Mouse (Mus musculus): Measurements from ENCODE around the gene Rpl41. TPM values are rescaled to one million over a fixed set of nuclear protein-coding genes. Genes with fewer than 3 reads are reported as not detected.

Rpl41 gene
- total RNA-seq, 1 experiment, result 5,552 TPM

DNA sequence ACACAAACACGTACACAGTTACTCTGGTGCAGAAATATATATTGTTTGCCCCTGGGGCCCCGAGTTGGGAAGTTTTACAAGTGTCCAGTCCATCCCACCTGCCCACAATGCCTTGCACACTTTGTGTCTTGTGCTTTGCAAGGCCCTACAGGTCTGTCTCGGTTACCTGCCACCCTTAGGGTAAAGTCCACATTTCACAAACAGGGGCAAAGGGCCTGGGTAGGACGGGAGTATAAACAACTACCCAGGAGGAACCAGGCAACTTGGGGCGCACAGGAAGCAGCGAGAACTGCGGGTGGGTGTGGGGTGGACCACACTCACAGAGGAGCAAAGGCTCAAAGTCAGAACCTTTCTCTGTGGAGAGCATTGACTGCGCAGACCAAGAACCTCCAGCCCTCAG is 38.6 kb upstream of the Rpl41 start:
- no peak for DNase-seq (ENCODE audit: low read depth, low spot score)
- peak overlapping the region in 1 of 2 experiments; percentile 6; a peak in 1 of 4 replicates for H3K4me3 ChIP-seq (ENCODE audit: insufficient read depth in 1 of 2, low read depth in 1 of 2, low read length in 2 of 2, poor library complexity in 1 of 2, severe bottlenecking in 1 of 2)
- no peak overlapping the region for H3K27ac ChIP-seq (ENCODE audit: insufficient read depth, low read depth, low read length, poor library complexity, severe bottlenecking)
- H3K4me1 ChIP-seq (ENCODE audit: control insufficient read depth in 2 of 2, insufficient read depth in 2 of 2, low read length in 2 of 2, poor library complexity in 1 of 2), result peaks cover 7 to 36% of the 10 kb centered on the region in 2 experiments
- H3K9me3 ChIP-seq (ENCODE audit: control insufficient read depth, insufficient read depth, low read depth, low read length), result no peaks in the 10 kb centered on the region
- no peak overlapping the region; the same call in 1 of the 2 replicates for H3K9ac ChIP-seq (ENCODE audit: insufficient read depth, low read depth, low read length, poor library complexity, severe bottlenecking)
- TF ChIP-seq ZC3H11A (IDR thresholded peaks at IDR 0.05; ENCODE audit: borderline replicate concordance, low read depth, low read length) (no peak), ZNF384 (IDR thresholded peaks at IDR 0.05; ENCODE audit: low read depth, low read length) (no peak), CHD2 (IDR thresholded peaks at IDR 0.05; ENCODE audit: low read depth, low read length) (no peak), MAFK (IDR thresholded peaks at IDR 0.05; ENCODE audit: insufficient read depth, low read depth, low read length) (no peak), HCFC1 (IDR thresholded peaks at IDR 0.05; ENCODE audit: borderline replicate concordance, insufficient read depth, low read length) (no peak)
- peaks cover 6% of the 10 kb centered on the region; the same call in 1 of the 2 replicates for H3K36me3 ChIP-seq (ENCODE audit: control insufficient read depth, insufficient read depth, low read length, poor library complexity, severe bottlenecking)
- in situ Hi-C loops (cut with MboI; ENCODE audit: low sequenced_read_pairs in 2 of 2, unreplicated experiment in 2 of 2), result no loop called here

DNA sequence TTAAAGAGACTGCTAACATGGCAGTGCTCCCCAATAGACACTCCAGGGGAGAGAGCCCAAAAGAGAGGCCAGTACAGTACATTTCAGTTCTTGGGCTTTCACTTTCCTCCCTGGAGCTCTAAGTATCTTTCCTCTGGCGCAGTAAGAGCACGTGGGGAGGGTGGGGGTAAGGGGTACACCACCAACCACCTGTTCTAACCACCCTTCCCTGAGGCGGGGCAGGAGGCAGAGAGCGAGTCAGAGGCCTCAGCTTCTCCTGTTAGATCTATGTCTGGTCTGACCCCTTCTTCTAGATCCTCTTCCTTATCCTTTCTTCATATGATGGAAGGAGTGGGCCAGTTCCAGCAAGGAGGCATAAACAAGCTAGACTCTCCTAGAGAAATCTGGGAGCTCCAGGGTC is 38.0 kb upstream of the Rpl41 start:
- H3K4me1 ChIP-seq (ENCODE audit: control insufficient read depth in 2 of 2, insufficient read depth in 2 of 2, low read length in 2 of 2, poor library complexity in 1 of 2), result peaks cover 7 to 38% of the 10 kb centered on the region in 2 experiments
- in situ Hi-C loops (cut with MboI; ENCODE audit: low sequenced_read_pairs in 2 of 2, unreplicated experiment in 2 of 2), result no loop called here
- H3K27ac ChIP-seq (ENCODE audit: insufficient read depth, low read depth, low read length, poor library complexity, severe bottlenecking), result peak overlapping the region; percentile 26; the same call in 1 of the 2 replicates
- DNase-seq (ENCODE audit: low read depth, low spot score), result no peak
- TF ChIP-seq MAFK (IDR thresholded peaks at IDR 0.05; ENCODE audit: insufficient read depth, low read depth, low read length) (no peak), ZNF384 (IDR thresholded peaks at IDR 0.05; ENCODE audit: low read depth, low read length) (no peak), CHD2 (IDR thresholded peaks at IDR 0.05; ENCODE audit: low read depth, low read length) (no peak), ZC3H11A (IDR thresholded peaks at IDR 0.05; ENCODE audit: borderline replicate concordance, low read depth, low read length) (no peak), HCFC1 (IDR thresholded peaks at IDR 0.05; ENCODE audit: borderline replicate concordance, insufficient read depth, low read length) (no peak)
- no peaks in the 10 kb centered on the region for H3K9me3 ChIP-seq (ENCODE audit: control insufficient read depth, insufficient read depth, low read depth, low read length)
- no peak overlapping the region for H3K4me3 ChIP-seq (ENCODE audit: insufficient read depth in 1 of 2, low read depth in 1 of 2, low read length in 2 of 2, poor library complexity in 1 of 2, severe bottlenecking in 1 of 2)
- peak overlapping the region; percentile 14; the same call in 1 of the 2 replicates for H3K9ac ChIP-seq (ENCODE audit: insufficient read depth, low read depth, low read length, poor library complexity, severe bottlenecking)
- H3K36me3 ChIP-seq (ENCODE audit: control insufficient read depth, insufficient read depth, low read length, poor library complexity, severe bottlenecking), result peaks cover 8% of the 10 kb centered on the region; the same call in 1 of the 2 replicates

DNA sequence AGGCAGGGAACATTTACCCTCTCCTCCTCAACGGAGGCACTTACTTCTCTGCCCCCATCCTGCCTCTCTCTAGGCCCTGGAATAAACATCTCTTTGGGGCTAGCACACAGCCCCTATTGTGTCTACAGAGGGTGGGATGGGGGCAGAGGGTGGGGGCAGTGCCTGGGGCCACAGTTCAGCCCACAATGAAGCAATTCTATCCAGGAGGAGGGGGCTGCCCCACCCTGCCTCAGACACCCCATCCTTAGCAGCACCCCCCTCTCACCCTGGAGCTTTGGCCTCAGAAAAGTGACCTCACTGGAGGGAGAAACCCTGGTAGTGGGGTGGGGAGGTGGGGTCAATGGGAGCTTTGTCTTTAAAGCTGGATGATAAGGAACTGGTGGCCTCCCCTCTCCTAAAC is 37.4 kb upstream of the Rpl41 start:
- Histone ChIP-seq H3K9me3 (ENCODE audit: control insufficient read depth, insufficient read depth, low read depth, low read length) (no peaks in the 10 kb centered on the region), H3K27ac (ENCODE audit: insufficient read depth, low read depth, low read length, poor library complexity, severe bottlenecking) (peak overlapping the region; percentile 26; the same call in 1 of the 2 replicates), H3K9ac (ENCODE audit: insufficient read depth, low read depth, low read length, poor library complexity, severe bottlenecking) (peak overlapping the region; percentile 14; the same call in 1 of the 2 replicates), H3K4me3 (ENCODE audit: insufficient read depth in 1 of 2, low read depth in 1 of 2, low read length in 2 of 2, poor library complexity in 1 of 2, severe bottlenecking in 1 of 2) (no peak overlapping the region), H3K36me3 (ENCODE audit: control insufficient read depth, insufficient read depth, low read length, poor library complexity, severe bottlenecking) (peaks cover 8% of the 10 kb centered on the region; the same call in 1 of the 2 replicates), H3K4me1 (ENCODE audit: control insufficient read depth in 2 of 2, insufficient read depth in 2 of 2, low read length in 2 of 2, poor library complexity in 1 of 2) (peaks cover 7 to 38% of the 10 kb centered on the region in 2 experiments)
- no peak for TF ChIP-seq ZNF384 (IDR thresholded peaks at IDR 0.05; ENCODE audit: low read depth, low read length)
- TF ChIP-seq ZC3H11A (IDR thresholded peaks at IDR 0.05; ENCODE audit: borderline replicate concordance, low read depth, low read length), result no peak
- no peak for TF ChIP-seq CHD2 (IDR thresholded peaks at IDR 0.05; ENCODE audit: low read depth, low read length)
- no peak for TF ChIP-seq HCFC1 (IDR thresholded peaks at IDR 0.05; ENCODE audit: borderline replicate concordance, insufficient read depth, low read length)
- TF ChIP-seq MAFK (IDR thresholded peaks at IDR 0.05; ENCODE audit: insufficient read depth, low read depth, low read length), result no peak
- in situ Hi-C loops (cut with MboI; ENCODE audit: low sequenced_read_pairs in 2 of 2, unreplicated experiment in 2 of 2), result no loop called here
- no peak for DNase-seq (ENCODE audit: low read depth, low spot score)

DNA sequence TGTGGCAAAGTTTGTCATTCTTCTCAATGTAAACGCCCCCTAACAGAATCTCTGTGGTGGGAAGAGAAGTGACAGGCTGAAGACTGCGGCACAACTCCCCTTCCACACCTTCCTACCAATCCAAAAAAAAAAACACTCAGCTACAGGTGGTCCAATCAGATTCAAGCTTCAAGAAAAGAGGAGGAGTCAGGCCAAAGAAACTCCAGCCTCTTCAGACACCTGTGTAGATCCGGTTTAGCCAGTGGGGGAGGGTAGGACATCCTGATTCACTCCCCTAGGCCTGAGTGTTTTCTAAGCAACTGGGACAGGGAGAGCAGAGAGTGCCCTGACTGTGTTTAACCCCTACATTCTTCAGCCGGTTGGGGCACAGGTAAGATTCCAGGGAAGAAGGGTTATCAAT is 35.3 kb upstream of the Rpl41 start:
- peak; percentile 91 for DNase-seq (ENCODE audit: low read depth, low spot score)
- in situ Hi-C loops (cut with MboI; ENCODE audit: low sequenced_read_pairs in 2 of 2, unreplicated experiment in 2 of 2), result no loop called here

More for the DNA sequence above, 35.3 kb upstream of the Rpl41 start:
- peaks cover 7 to 36% of the 10 kb centered on the region in 2 experiments for H3K4me1 ChIP-seq (ENCODE audit: control insufficient read depth in 2 of 2, insufficient read depth in 2 of 2, low read length in 2 of 2, poor library complexity in 1 of 2)
- no peak for TF ChIP-seq MAFK (IDR thresholded peaks at IDR 0.05; ENCODE audit: insufficient read depth, low read depth, low read length)
- peak; percentile 52; the same call in 1 of the 2 replicates for TF ChIP-seq HCFC1 (IDR thresholded peaks at IDR 0.05; ENCODE audit: borderline replicate concordance, insufficient read depth, low read length)
- peak; percentile 76 for TF ChIP-seq CHD2 (IDR thresholded peaks at IDR 0.05; ENCODE audit: low read depth, low read length)
- no peak for TF ChIP-seq ZC3H11A (IDR thresholded peaks at IDR 0.05; ENCODE audit: borderline replicate concordance, low read depth, low read length)
- peak; percentile 95 for TF ChIP-seq ZNF384 (IDR thresholded peaks at IDR 0.05; ENCODE audit: low read depth, low read length)
- peak overlapping the region; percentile 55; the same call in 1 of the 2 replicates for H3K27ac ChIP-seq (ENCODE audit: insufficient read depth, low read depth, low read length, poor library complexity, severe bottlenecking)
- H3K4me3 ChIP-seq (ENCODE audit: insufficient read depth in 1 of 2, low read depth in 1 of 2, low read length in 2 of 2, poor library complexity in 1 of 2, severe bottlenecking in 1 of 2), result peak overlapping the region; percentile 13 to 66
- H3K9me3 ChIP-seq (ENCODE audit: control insufficient read depth, insufficient read depth, low read depth, low read length), result no peaks in the 10 kb centered on the region
- H3K9ac ChIP-seq (ENCODE audit: insufficient read depth, low read depth, low read length, poor library complexity, severe bottlenecking), result peak overlapping the region; percentile 26; the same call in 1 of the 2 replicates
- peaks cover 10% of the 10 kb centered on the region; the same call in 1 of the 2 replicates for H3K36me3 ChIP-seq (ENCODE audit: control insufficient read depth, insufficient read depth, low read length, poor library complexity, severe bottlenecking)
